Mouse (Mus musculus): Measurements from ENCODE around the gene Dusp1. TPM values are rescaled to one million over a fixed set of nuclear protein-coding genes. Genes with fewer than 3 reads are reported as not detected.

Gene Dusp1
- total and polyA plus RNA-seq, 3 experiments, result 3.5 to 9.9 (median 5.6) TPM

DNA sequence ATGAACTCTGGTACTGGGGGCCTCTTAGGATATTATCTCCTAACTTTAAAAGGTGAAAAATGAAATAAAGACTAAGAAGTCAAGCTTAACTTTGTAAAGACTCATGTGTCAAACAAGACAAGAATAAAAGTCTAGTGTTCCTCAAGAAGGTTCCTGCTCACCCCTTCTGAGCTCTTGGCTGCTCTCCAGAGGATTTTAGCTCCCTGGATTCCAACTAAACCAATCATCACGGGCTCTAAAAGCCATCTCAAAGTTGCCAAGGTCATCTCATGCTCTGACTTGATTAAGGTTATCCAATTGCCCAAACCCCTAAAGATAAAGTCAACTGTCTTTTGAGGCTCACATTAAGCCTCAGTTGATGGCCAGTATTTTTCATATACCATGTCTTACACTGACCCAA, 63.3 kb downstream of the Dusp1 start:
- H3K79me2 ChIP-seq (replicated peaks; ENCODE audit: control insufficient read depth, extremely low read depth, insufficient read depth, poor library complexity, severe bottlenecking), result no peaks in the 10 kb centered on the region; the same call in 1 of the 2 replicates
- DNase-seq (ENCODE audit: extremely low read depth), result no peak
- H3K4me3 ChIP-seq (replicated peaks in 1 of 3; ENCODE audit: low read depth in 2 of 3, low read length in 2 of 3, poor library complexity in 1 of 3), result no peak overlapping the region
- H3K9me3 ChIP-seq (replicated peaks; ENCODE audit: low read length), result peaks cover 29% of the 10 kb centered on the region
- no peaks in the 10 kb centered on the region for H3K36me3 ChIP-seq (replicated peaks in 1 of 2; ENCODE audit: control insufficient read depth in 1 of 2, insufficient read depth in 1 of 2, low read length in 1 of 2)
- TF ChIP-seq POLR2AphosphoS2 (IDR thresholded peaks at IDR 0.05; ENCODE audit: low read depth, low read length), result no peak
- no peak for TF ChIP-seq IRF4 (IDR thresholded peaks at IDR 0.05; ENCODE audit: low read depth, low read length)
- no peak for TF ChIP-seq TCF12 (IDR thresholded peaks at IDR 0.05; ENCODE audit: low read depth, low read length)
- TF ChIP-seq MAZ (IDR thresholded peaks at IDR 0.05; ENCODE audit: low read depth, low read length), result no peak
- no peak for TF ChIP-seq PAX5 (IDR thresholded peaks at IDR 0.05; ENCODE audit: low read length)
- no peak for TF ChIP-seq USF1 (IDR thresholded peaks at IDR 0.05; ENCODE audit: low read depth, low read length)
- no peak for TF ChIP-seq GABPA (IDR thresholded peaks at IDR 0.05; ENCODE audit: insufficient replicate concordance, low read depth, low read length)
- TF ChIP-seq ETS1 (conservative IDR thresholded peaks at IDR 0.05; ENCODE audit: low read depth, low read length), result no peak
- no peak for TF ChIP-seq ZMIZ1 (IDR thresholded peaks at IDR 0.05; ENCODE audit: low read depth, low read length)
- no peak for TF ChIP-seq KAT2A (IDR thresholded peaks at IDR 0.05; ENCODE audit: insufficient replicate concordance, low read length)
- no peak for TF ChIP-seq NELFE (IDR thresholded peaks at IDR 0.05; ENCODE audit: low read depth, low read length)
- TF ChIP-seq MYC (IDR thresholded peaks at IDR 0.05; ENCODE audit: low read depth, low read length), result no peak
- TF ChIP-seq HCFC1 (IDR thresholded peaks at IDR 0.05; ENCODE audit: low read depth, low read length), result no peak
- no peak for TF ChIP-seq POLR2A (IDR thresholded peaks at IDR 0.05; ENCODE audit: low read depth, low read length)
- no peak for TF ChIP-seq SIN3A (IDR thresholded peaks at IDR 0.05; ENCODE audit: low read length)
- no peak for TF ChIP-seq MAX (IDR thresholded peaks at IDR 0.05; ENCODE audit: low read length)
- no peak overlapping the region for H3K27ac ChIP-seq (ENCODE audit: insufficient read depth, low read depth)
- no peak overlapping the region for H3K9ac ChIP-seq (ENCODE audit: insufficient read depth, low read depth)
- in situ Hi-C loops (cut with MboI; ENCODE audit: low pct_ligation_motif_present, low pct_unique_long_range_greater_than_20kb, low sequenced_read_pairs), result no loop called here
- dilution Hi-C loops (cut with MboI; ENCODE audit: extremely low pct_ligation_motif_present, extremely low pct_unique_long_range_greater_than_20kb, low sequenced_read_pairs), result no loop called here
- no peak overlapping the region for H3K4me2 ChIP-seq (ENCODE audit: insufficient read depth, low read depth, poor library complexity, severe bottlenecking)
- H3K4me1 ChIP-seq (ENCODE audit: control insufficient read depth in 1 of 2, insufficient read depth in 2 of 2), result peaks cover 3 to 28% of the 10 kb centered on the region in 2 experiments; a peak in 3 of 4 replicates
- no peaks in the 10 kb centered on the region for H3K27me3 ChIP-seq (replicated peaks)

DNA sequence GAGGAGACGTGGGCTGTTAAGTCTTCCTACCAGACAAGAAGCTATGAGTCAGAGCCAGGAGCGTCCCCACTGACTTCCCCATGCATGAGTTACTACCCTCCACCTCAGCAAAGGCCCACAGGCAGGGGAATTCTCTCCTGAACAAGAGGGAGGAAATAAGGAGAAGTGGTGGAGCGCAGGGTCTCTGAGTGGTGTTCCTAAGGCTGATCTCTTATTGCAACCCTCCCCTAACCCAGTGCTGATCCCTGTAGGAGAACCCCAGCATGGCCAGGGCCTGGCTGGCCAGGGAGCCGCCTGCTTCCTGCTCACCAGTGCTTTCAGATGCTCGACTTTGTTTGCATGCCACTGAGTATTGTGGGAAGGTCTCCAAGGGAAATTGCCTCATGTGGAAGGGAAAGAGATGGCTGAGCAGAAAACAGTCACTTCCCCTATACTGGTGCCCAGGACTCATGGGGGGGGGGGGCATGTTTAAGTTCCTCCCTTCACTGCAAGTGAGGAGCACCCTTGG, 64.5 kb downstream of the Dusp1 start:
- Histone ChIP-seq H3K79me2 (replicated peaks; ENCODE audit: control insufficient read depth, extremely low read depth, insufficient read depth, poor library complexity, severe bottlenecking) (no peaks in the 10 kb centered on the region; the same call in 1 of the 2 replicates), H3K36me3 (replicated peaks in 1 of 2; ENCODE audit: control insufficient read depth in 1 of 2, insufficient read depth in 1 of 2, low read length in 1 of 2) (no peaks in the 10 kb centered on the region), H3K4me3 (replicated peaks in 1 of 3; ENCODE audit: low read depth in 2 of 3, low read length in 2 of 3, poor library complexity in 1 of 3) (no peak overlapping the region), H3K27me3 (replicated peaks) (no peaks in the 10 kb centered on the region), H3K9me3 (replicated peaks; ENCODE audit: low read length) (peaks cover 40% of the 10 kb centered on the region), H3K9ac (ENCODE audit: insufficient read depth, low read depth) (no peak overlapping the region), H3K4me1 (ENCODE audit: control insufficient read depth in 1 of 2, insufficient read depth in 2 of 2) (peaks cover 3 to 17% of the 10 kb centered on the region in 2 experiments; a peak in 3 of 4 replicates), H3K27ac (ENCODE audit: insufficient read depth, low read depth) (no peak overlapping the region), H3K4me2 (ENCODE audit: insufficient read depth, low read depth, poor library complexity, severe bottlenecking) (no peak overlapping the region)
- in situ Hi-C loops (cut with MboI; ENCODE audit: low pct_ligation_motif_present, low pct_unique_long_range_greater_than_20kb, low sequenced_read_pairs) (no loop called here), dilution Hi-C loops (cut with MboI; ENCODE audit: extremely low pct_ligation_motif_present, extremely low pct_unique_long_range_greater_than_20kb, low sequenced_read_pairs) (no loop called here)
- no peak for DNase-seq (ENCODE audit: extremely low read depth)
- TF ChIP-seq GABPA (IDR thresholded peaks at IDR 0.05; ENCODE audit: insufficient replicate concordance, low read depth, low read length) (no peak), POLR2AphosphoS2 (IDR thresholded peaks at IDR 0.05; ENCODE audit: low read depth, low read length) (no peak), JUN (IDR thresholded peaks at IDR 0.05; ENCODE audit: insufficient read depth, low read depth, low read length) (no peak), ZMIZ1 (IDR thresholded peaks at IDR 0.05; ENCODE audit: low read depth, low read length) (no peak), USF2 (conservative IDR thresholded peaks at IDR 0.05; ENCODE audit: low read depth, low read length) (no peak), MAX (IDR thresholded peaks at IDR 0.05; ENCODE audit: low read length) (no peak), MAFK (IDR thresholded peaks at IDR 0.05; ENCODE audit: insufficient replicate concordance, low read length) (no peak), PAX5 (IDR thresholded peaks at IDR 0.05; ENCODE audit: low read length) (no peak), HCFC1 (IDR thresholded peaks at IDR 0.05; ENCODE audit: low read depth, low read length) (no peak), BHLHE40 (IDR thresholded peaks at IDR 0.05; ENCODE audit: low read depth, low read length) (no peak), EP300 (IDR thresholded peaks at IDR 0.05; ENCODE audit: low read length) (no peak), ELF1 (IDR thresholded peaks at IDR 0.05; ENCODE audit: low read depth, low read length) (no peak), TCF12 (IDR thresholded peaks at IDR 0.05; ENCODE audit: low read depth, low read length) (no peak), RCOR1 (conservative IDR thresholded peaks at IDR 0.05; ENCODE audit: low read depth, low read length) (no peak), UBTF (IDR thresholded peaks at IDR 0.05; ENCODE audit: low read depth, low read length) (no peak), ETS1 (conservative IDR thresholded peaks at IDR 0.05; ENCODE audit: low read depth, low read length) (no peak), MEF2A (IDR thresholded peaks at IDR 0.05; ENCODE audit: borderline replicate concordance, low read depth, low read length) (no peak), USF1 (IDR thresholded peaks at IDR 0.05; ENCODE audit: low read depth, low read length) (no peak)
